Comparison of ENCODE assay signal across 8 mouse cellular contexts in genomic region chr5:32458408-32459143, GRCm38 (mm10). TPM values are rescaled to one million over a fixed set of nuclear protein-coding genes. Genes with fewer than 3 reads are reported as not detected.
DNase-seq lines count a peak whose midpoint lies in the region; ATAC-seq and TF ChIP-seq lines count a peak whose summit lies in the region.

Gene Ppp1cb (plus strand): TSS chr5:32458843.

- peak within 1 kb of the TSS; percentile 99 for H3K9ac ChIP-seq in hindbrain, postnatal 0 days (replicated peaks; ENCODE audit: low read length)

- ATAC-seq in common myeloid progenitor, adult 5-6 weeks (replicated peaks; ENCODE audit: low read depth, poor library complexity, severe bottlenecking): peak; percentile 89
- peak; percentile 99 for ATAC-seq in hindbrain, postnatal 0 days
- peak; percentile 93 for ATAC-seq in megakaryocyte, adult 5-6 weeks (ENCODE audit: poor library complexity, severe bottlenecking)

- WGBS in hindbrain, postnatal 0 days: under 1% methylated on average over 47 of the region's 54 CpGs

- H3K4me2 ChIP-seq in hindbrain, postnatal 0 days (ENCODE audit: low read depth, low read length): peak within 1 kb of the TSS; percentile 74

- TF ChIP-seq CTCF in gastrocnemius, adult 2 months (IDR thresholded peaks at IDR 0.05): no peak
- no peak for TF ChIP-seq CTCF in hindbrain, postnatal 0 days (IDR thresholded peaks at IDR 0.05; ENCODE audit: low read depth)
- no peak for TF ChIP-seq CTCF in left cerebral cortex, adult 2 months (IDR thresholded peaks at IDR 0.05)

- H3K9me3 ChIP-seq in hindbrain, postnatal 0 days (ENCODE audit: low read length): no peaks in the 10 kb centered on the region

- intact Hi-C loops in gastrocnemius, adult 2 months (cut with DNase I): loop anchor here (2.0 kb wide), 1 partner anchor 42 kb away; no protein-coding TSS in a partner anchor
- intact Hi-C loops in left cerebral cortex, adult 2 months (cut with DNase I): loop anchor here (1.0 to 10.0 kb wide), 3 partner anchors 112 to 1534 kb away; partner anchors contain the start of gene Khk

- no peaks in the 10 kb centered on the region for H3K27me3 ChIP-seq in hindbrain, postnatal 0 days (ENCODE audit: insufficient read depth, low read length)

- peak within 1 kb of the TSS; percentile 93 for H3K4me3 ChIP-seq in gastrocnemius, adult 2 months
- H3K4me3 ChIP-seq in hindbrain, postnatal 0 days (ENCODE audit: low read length): peak within 1 kb of the TSS; percentile 96
- peak within 1 kb of the TSS; percentile 80 for H3K4me3 ChIP-seq in left cerebral cortex, adult 2 months

- peak within 1 kb of the TSS; percentile 99 for H3K27ac ChIP-seq in gastrocnemius, adult 2 months
- peak within 1 kb of the TSS; percentile 99 for H3K27ac ChIP-seq in hindbrain, postnatal 0 days
- peak within 1 kb of the TSS; percentile 97 for H3K27ac ChIP-seq in left cerebral cortex, adult 2 months

- no peaks in the 10 kb centered on the region for H3K36me3 ChIP-seq in hindbrain, postnatal 0 days (ENCODE audit: insufficient read depth, low read length)

- peak; percentile 100 for DNase-seq in ZHBTc4 (ENCODE audit: low read depth, low spot score)
- peak; percentile 100 for DNase-seq in gastrocnemius, adult 2 months
- DNase-seq in hindbrain, postnatal 0 days (ENCODE audit: low spot score): peak; percentile 100
- peak; percentile 97 to 98 for DNase-seq in left cerebral cortex, adult 2 months (ENCODE audit: extremely low spot score in 1 of 2, low spot score in 2 of 2)
- DNase-seq in right cerebral cortex, adult 2 months (ENCODE audit: low spot score in 2 of 2): peak; percentile 95 to 96
- peak; percentile 99 for DNase-seq in urinary bladder, postnatal 14 days (ENCODE audit: low spot score)

- H3K4me1 ChIP-seq in hindbrain, postnatal 0 days (ENCODE audit: insufficient read depth, low read length): peaks cover 6% of the 10 kb centered on the region; the same call in 1 of the 2 replicates

RNA-seq across cellular contexts. Expression of gene Ppp1cb, which starts in this region (rescaled TPM):
- 222 and 251 TPM in 2 replicates for total RNA-seq in common myeloid progenitor, adult 5-6 weeks (2017)
- 100 to 1,000 TPM; 486 TPM for total RNA-seq in gastrocnemius, adult 2 months (2021)
- 109 and 110 TPM in 2 replicates for total RNA-seq in hindbrain, postnatal 0 days (2014; rRNA removed)
- 199 TPM in 2 replicates for polyA plus RNA-seq in hindbrain, postnatal 0 days (2015; fragmentation: Nextera tagmentation; extraction: Ambion mirVana)
- 100 to 1,000 TPM; 364 to 413 TPM for total RNA-seq in left cerebral cortex, adult 2 months (2021)
- total RNA-seq in megakaryocyte, adult 5-6 weeks (2015): 167 and 177 TPM in 2 replicates
- total RNA-seq in megakaryocyte, adult 5-6 weeks (2017): 205 and 247 TPM in 2 replicates

Comparison
In these comparisons a context has a peak if more than half of its experiments do, and no peak if none do; other contexts are left out.
1. Peak in every context shown above with its lines: DNase-seq, ATAC-seq, H3K4me3 ChIP-seq and H3K27ac ChIP-seq.